11 mouse cellular contexts compared by ENCODE assay signal in the genomic region with DNA sequence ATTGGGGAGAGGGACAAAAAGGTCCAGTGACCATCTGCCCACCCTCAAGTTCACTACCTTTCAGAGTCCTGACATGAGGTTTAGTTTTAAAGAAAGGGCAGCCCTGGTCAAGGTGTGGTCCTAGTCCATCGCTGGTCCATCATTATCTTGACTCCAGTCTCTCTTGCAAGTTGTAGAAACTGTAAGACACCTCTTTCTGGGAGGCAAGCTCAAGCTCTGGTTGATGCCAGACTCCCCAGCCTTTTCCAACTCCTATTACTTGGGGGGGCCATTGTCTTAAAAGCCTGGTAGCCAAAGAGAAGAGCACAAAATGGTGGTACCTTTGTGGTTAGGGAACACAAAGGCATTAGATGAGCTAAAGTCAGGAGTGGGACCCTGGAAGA. TPM values are rescaled to one million over a fixed set of nuclear protein-coding genes. Genes with fewer than 3 reads are reported as not detected.
A peak's percentile ranks its signal among the peaks of the same experiment; 100 is the strongest.
DNase-seq lines count a peak whose midpoint lies in the region; ATAC-seq and TF ChIP-seq lines count a peak whose summit lies in the region.
"Had no signal": no experiment of that assay in that cellular context is flagged by ENCODE, and none has a peak within 500 bp of the region (broad histone marks: within the 10 kb centered on the region; RNA-seq: fewer than 3 reads in every experiment).

No protein-coding gene starts in this region.

- no peak overlapping the region for H3K4me2 ChIP-seq in hindbrain, embryonic 14.5 days (replicated peaks)
- H3K4me2 ChIP-seq in hindbrain, postnatal 0 days (ENCODE audit: low read depth, low read length): no peak overlapping the region
- peak overlapping the region; percentile 85; the same call in 1 of the 2 replicates for H3K4me2 ChIP-seq in neural tube, embryonic 13.5 days
- H3K4me2 ChIP-seq in myocyte (ENCODE audit: low read depth): peak overlapping the region; percentile 94

- DNase-seq in cerebellum, adult 9-10 months: peak; percentile 51
- DNase-seq in cerebellum, postnatal 36 days: no peak
- no peak for DNase-seq in hindbrain, embryonic 14.5 days (ENCODE audit: low spot score)
- no peak for DNase-seq in hindbrain, postnatal 0 days (ENCODE audit: low spot score)
- no peak for DNase-seq in neural tube, embryonic 10.5 days (ENCODE audit: extremely low spot score, low spot score)
- DNase-seq in cerebellum, adult 11 months: no peak

- H3ac ChIP-seq in myocyte (ENCODE audit: control insufficient read depth, insufficient read length): no peak overlapping the region

- no peaks in the 10 kb centered on the region for H3K9me3 ChIP-seq in hindbrain, embryonic 14.5 days (ENCODE audit: control insufficient read depth, low read length)
- no peaks in the 10 kb centered on the region for H3K9me3 ChIP-seq in hindbrain, postnatal 0 days (ENCODE audit: low read length)
- H3K9me3 ChIP-seq in neural tube, embryonic 13.5 days: no peaks in the 10 kb centered on the region
- H3K9me3 ChIP-seq: embryonic facial prominence, embryonic 12.5 days; limb, embryonic 15.5 days; lung, embryonic 15.5 days had no signal

- ATAC-seq in hindbrain, embryonic 14.5 days (ENCODE audit: low FRiP score): no peak
- no peak for ATAC-seq in hindbrain, postnatal 0 days
- no peak for ATAC-seq in neural tube, embryonic 13.5 days (ENCODE audit: low read depth)

- no peak overlapping the region for H3K9ac ChIP-seq in hindbrain, embryonic 14.5 days
- no peak overlapping the region for H3K9ac ChIP-seq in hindbrain, postnatal 0 days (replicated peaks; ENCODE audit: low read length)
- no peak overlapping the region for H3K9ac ChIP-seq in neural tube, embryonic 13.5 days
- H3K9ac ChIP-seq: embryonic facial prominence, embryonic 12.5 days; limb, embryonic 15.5 days; lung, embryonic 15.5 days had no signal

- H3K79me2 ChIP-seq in myocyte (ENCODE audit: control insufficient read depth, insufficient read depth): peaks cover 33% of the 10 kb centered on the region

- TF ChIP-seq CTCF in hindbrain, postnatal 0 days (IDR thresholded peaks at IDR 0.05; ENCODE audit: low read depth): no peak

- peaks cover 6% of the 10 kb centered on the region; the same call in 1 of the 2 replicates for H3K36me3 ChIP-seq in hindbrain, embryonic 14.5 days (replicated peaks; ENCODE audit: control insufficient read depth, insufficient read depth)
- H3K36me3 ChIP-seq in hindbrain, postnatal 0 days (ENCODE audit: insufficient read depth, low read length): no peaks in the 10 kb centered on the region
- H3K36me3 ChIP-seq in neural tube, embryonic 13.5 days: peaks cover 8% of the 10 kb centered on the region
- peaks cover 5% of the 10 kb centered on the region for H3K36me3 ChIP-seq in myocyte (ENCODE audit: control insufficient read depth, insufficient read depth)
- H3K36me3 ChIP-seq: embryonic facial prominence, embryonic 12.5 days had no signal

- no peak for TF ChIP-seq POLR2A in myocyte (IDR thresholded peaks at IDR 0.05; ENCODE audit: insufficient read length, low read depth)

- H3K27me3 ChIP-seq in hindbrain, embryonic 14.5 days (ENCODE audit: control insufficient read depth, insufficient read depth, low read length): no peaks in the 10 kb centered on the region
- H3K27me3 ChIP-seq in hindbrain, postnatal 0 days (ENCODE audit: insufficient read depth, low read length): no peaks in the 10 kb centered on the region
- H3K27me3 ChIP-seq in neural tube, embryonic 13.5 days: peaks cover 21% of the 10 kb centered on the region; the same call in 1 of the 2 replicates
- H3K27me3 ChIP-seq in myocyte (ENCODE audit: control insufficient read depth, insufficient read depth, insufficient read length): peaks cover 2% of the 10 kb centered on the region
- H3K27me3 ChIP-seq: embryonic facial prominence, embryonic 12.5 days; limb, embryonic 15.5 days; lung, embryonic 15.5 days had no signal

- H3K4me1 ChIP-seq in hindbrain, embryonic 14.5 days (replicated peaks; ENCODE audit: control insufficient read depth, insufficient read depth, low read length): peaks cover 12% of the 10 kb centered on the region
- peaks cover 10% of the 10 kb centered on the region; the same call in 1 of the 2 replicates for H3K4me1 ChIP-seq in hindbrain, postnatal 0 days (ENCODE audit: insufficient read depth, low read length)
- H3K4me1 ChIP-seq in neural tube, embryonic 13.5 days (replicated peaks): peaks cover 33% of the 10 kb centered on the region

- 89% methylated on average over 1 of the region's 1 CpGs for WGBS in hindbrain, embryonic 14.5 days
- WGBS in hindbrain, postnatal 0 days: 97% methylated on average over 1 of the region's 1 CpGs
- WGBS in neural tube, embryonic 13.5 days: 92% methylated on average over 1 of the region's 1 CpGs

- peak overlapping the region; percentile 47; the same call in 1 of the 2 replicates for H3K27ac ChIP-seq in hindbrain, embryonic 14.5 days
- H3K27ac ChIP-seq in hindbrain, postnatal 0 days: no peak overlapping the region; the same call in 1 of the 2 replicates
- 0 out of 2 replicates have a peak overlapping the region, but pooled peaks have one; percentile 82 for H3K27ac ChIP-seq in neural tube, embryonic 13.5 days (replicated peaks)
- H3K27ac ChIP-seq: embryonic facial prominence, embryonic 12.5 days had no signal

- no peak overlapping the region for H3K4me3 ChIP-seq in hindbrain, embryonic 14.5 days (replicated peaks; ENCODE audit: low read length)
- no peak overlapping the region for H3K4me3 ChIP-seq in hindbrain, postnatal 0 days (ENCODE audit: low read length)
- H3K4me3 ChIP-seq in neural tube, embryonic 13.5 days: 0 out of 2 replicates have a peak overlapping the region, but pooled peaks have one; percentile 97
- no peak overlapping the region for H3K4me3 ChIP-seq in myocyte

TF ChIP-seq in myocyte, 11 proteins besides CTCF, POLR2A, EP300 and RAD21:
- TF ChIP-seq USF1 (IDR thresholded peaks at IDR 0.05; ENCODE audit: low read depth) (no peak), E2F4 (IDR thresholded peaks at IDR 0.05; ENCODE audit: insufficient read depth) (no peak), POLR2AphosphoS2 (IDR thresholded peaks at IDR 0.05; ENCODE audit: insufficient read length, low read depth) (no peak), REST (IDR thresholded peaks at IDR 0.05; ENCODE audit: insufficient read depth, insufficient read length) (no peak), SRF (IDR thresholded peaks at IDR 0.05; ENCODE audit: control insufficient read depth, insufficient read length, low read depth) (no peak), TCF3 (IDR thresholded peaks at IDR 0.05; ENCODE audit: insufficient read length, low read depth) (no peak), TCF12 (IDR thresholded peaks at IDR 0.05; ENCODE audit: insufficient read depth, poor library complexity, severe bottlenecking) (no peak), CEBPB (IDR thresholded peaks at IDR 0.05; ENCODE audit: insufficient read depth, poor library complexity, severe bottlenecking) (no peak), MYOD1 (IDR thresholded peaks at IDR 0.05; ENCODE audit: control insufficient read depth in 1 of 3, insufficient read length in 2 of 3, low read depth in 2 of 3) (no peak), MYOG (IDR thresholded peaks at IDR 0.05; ENCODE audit: control insufficient read depth in 1 of 3, insufficient read depth in 1 of 3, insufficient read length in 2 of 3, low read depth in 2 of 3) (no peak), MAX (IDR thresholded peaks at IDR 0.05; ENCODE audit: low read depth) (no peak)

RNA-seq across cellular contexts. Expression of a gene that starts 1.3 kb away (rescaled TPM):
- polyA plus RNA-seq in hindbrain, embryonic 14.5 days (2014; fragmentation: Nextera tagmentation; extraction: Ambion mirVana): 22.5 and 22.9 TPM in 2 replicates
- 20.8 and 33.0 TPM in 2 replicates for total RNA-seq in hindbrain, postnatal 0 days (2014; rRNA removed)
- polyA plus RNA-seq in hindbrain, postnatal 0 days (2015; fragmentation: Nextera tagmentation; extraction: Ambion mirVana): 8.5 and 8.7 TPM in 2 replicates
- polyA plus RNA-seq in neural tube, embryonic 13.5 days (2015; fragmentation: Nextera tagmentation; extraction: Ambion mirVana): 15.5 and 17.8 TPM in 2 replicates
- polyA plus RNA-seq in myocyte (2012; fragmentation: generic; extraction: Trizol): 36.9 TPM

Comparison
In these comparisons a context has a peak if more than half of its experiments do, and no peak if none do; other contexts are left out.
1. H3K4me2 ChIP-seq: peak in neural tube, embryonic 13.5 days (single experiment) and myocyte (single experiment); none in hindbrain, embryonic 14.5 days (single experiment) and hindbrain, postnatal 0 days (single experiment).